Mouse (Mus musculus) lung, adult 10 weeks (tissue): ENCODE measurements around the gene Ttpal. TPM values are rescaled to one million over a fixed set of nuclear protein-coding genes. Genes with fewer than 3 reads are reported as not detected.

Experiments used
- polyA plus RNA-seq: library from polyadenylated mRNA; stranded (reverse); fragments of 350-450 nt; fragmentation: Illumina TruSeq; extraction: RNeasy Lipid Tissue Mini Kit (QIAGEN cat#74804); gene quantifications from one replicate; pipeline ENCODE4 v1.2.3, GENCODE M21; 2014; ENCODE audit warnings: low read depth, low replicate concordance; ENCODE audit not compliant: insufficient read depth

Ttpal gene
- polyA plus RNA-seq, result 9.4 TPM

DNA sequence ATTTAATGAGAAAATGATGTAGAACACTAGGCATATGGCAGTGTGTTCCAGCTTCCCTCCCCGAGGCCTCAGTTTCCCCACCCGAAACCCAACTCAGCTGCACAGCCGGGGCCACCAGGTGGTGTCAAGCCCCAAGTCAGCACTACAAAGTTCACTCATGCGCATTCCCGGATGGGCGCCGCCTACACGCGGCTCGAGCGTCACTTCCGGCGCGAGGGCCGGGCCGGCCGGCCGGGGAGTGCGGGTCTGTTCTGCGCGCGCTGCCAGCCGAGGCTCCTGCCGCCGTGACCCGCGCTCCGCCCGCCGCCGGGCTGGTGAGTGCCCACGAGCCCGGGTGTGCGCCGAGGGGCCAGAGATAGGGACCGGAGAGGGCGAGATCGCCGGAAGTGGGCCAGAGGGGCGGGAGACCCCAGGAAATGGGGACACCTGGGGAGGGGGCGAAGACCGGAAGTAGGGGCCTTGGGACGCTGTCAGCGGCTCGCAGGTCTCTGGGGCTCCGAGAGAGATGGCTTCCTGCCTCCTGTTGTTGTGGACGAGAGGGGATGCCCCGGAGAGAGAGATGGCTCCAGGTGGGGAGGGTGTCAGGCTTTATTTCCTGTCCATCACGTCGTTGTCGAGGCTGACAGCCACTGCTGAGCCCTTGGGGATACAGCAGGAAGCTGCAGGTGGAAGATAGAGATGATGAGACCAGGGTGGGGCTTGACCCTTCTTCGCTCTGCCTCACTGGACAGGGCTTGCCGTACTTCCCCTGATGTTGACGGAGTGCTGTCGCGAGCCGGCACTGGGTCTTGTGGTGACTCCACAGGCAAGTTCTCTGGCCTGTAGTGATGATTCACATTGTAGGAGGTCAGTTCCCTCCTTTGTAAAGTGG, at the start of gene Ttpal:
Ttpal (plus strand) TSS at position 214 of the 871 bp plus-strand sequence.

DNA sequence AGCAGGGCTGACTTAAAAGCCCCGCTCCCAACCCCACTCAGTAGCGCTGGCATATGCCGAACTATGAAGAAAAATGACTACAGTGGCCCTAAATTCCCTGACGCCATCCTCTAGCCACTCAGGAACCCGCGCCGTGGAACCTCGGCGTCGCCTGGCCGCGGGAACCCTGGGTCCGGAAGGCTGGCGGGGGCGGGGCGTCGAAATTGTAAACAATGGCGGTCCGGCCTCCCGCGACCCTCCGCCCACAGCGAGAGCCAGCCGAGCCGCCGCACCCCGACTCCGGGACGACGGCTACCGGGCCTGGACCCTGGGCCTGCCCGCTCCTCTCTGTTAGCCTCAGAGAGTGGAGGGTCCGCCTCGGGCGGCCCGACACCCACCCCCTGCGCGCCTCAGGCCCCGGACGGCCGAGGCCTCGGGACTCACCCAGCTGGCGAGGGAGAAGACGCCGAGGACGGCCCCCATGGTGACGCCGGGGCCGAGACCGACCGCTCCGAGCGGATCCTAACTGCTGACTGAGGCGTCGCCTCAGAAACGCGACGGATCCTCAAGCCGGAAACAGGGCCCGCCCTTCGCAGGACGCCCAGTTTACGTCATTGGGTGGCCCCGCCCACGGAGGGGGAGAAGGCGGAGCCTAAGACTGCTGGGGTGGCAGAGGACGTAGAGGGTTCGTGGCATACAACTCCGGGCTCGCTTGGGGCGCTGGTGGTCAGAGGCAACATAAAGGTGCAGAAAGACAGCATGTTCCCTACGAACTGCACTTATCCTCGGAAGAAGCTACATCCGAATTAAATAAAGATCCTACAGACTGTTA, 42.7 kb downstream of the Ttpal start, which contains the start of gene Serinc3:
Serinc3 (minus strand) TSS at position 557 of the 811 bp plus-strand sequence.

DNA sequence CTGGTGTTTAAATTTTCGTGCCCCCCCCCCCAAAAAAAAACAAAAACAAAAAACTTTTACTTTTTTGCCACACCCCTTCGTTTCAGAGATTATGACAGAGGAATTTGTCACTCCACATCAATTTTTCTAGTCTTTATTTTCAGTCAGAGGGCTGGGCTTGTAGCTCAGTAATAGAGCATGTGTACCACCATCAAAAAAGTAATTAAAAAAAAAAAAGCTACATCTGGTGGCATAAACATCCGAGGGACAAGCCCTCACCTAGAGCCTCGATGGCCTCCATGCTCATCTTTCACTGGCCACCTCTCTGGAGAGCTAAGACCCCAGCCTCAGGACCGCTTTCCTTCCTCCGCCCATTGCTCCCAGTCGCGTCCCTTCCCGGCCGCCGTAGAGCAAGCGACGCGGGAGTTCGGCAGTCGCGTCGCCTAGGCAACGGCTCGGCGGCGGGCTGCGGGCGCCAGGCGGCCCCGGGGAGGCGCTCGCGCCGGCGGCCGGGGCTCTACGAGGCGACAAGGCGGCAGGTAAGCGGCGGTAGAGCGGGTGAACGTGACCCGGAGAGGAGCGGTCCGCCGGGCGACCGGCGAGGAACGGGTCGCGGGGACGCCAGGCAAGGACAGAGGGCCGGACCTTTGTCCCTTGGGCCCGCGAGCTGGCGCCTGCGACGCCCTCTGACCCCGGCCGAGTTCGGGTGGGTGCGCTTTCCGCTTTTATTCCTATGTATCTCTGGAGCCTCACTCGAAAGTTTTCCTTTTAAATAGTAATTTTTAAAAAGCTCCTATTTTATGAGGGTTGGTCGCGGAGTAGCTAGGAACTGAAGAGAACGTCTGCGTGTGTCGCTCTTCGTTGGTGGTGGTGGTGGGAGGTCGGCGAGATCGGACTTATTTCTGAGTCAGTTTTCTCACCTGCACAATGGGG, 56.1 kb downstream of the Ttpal start, which contains the start of gene Pkig:
Pkig (plus strand) TSS at position 412 of the 912 bp plus-strand sequence.

Other genes with a start within 250 kb of the Ttpal start
- gene Jph2, start 204.3 kb upstream of the Ttpal start, polyA plus RNA-seq, result 13.1 TPM
- 33.8 TPM for gene Oser1, start 177.6 kb upstream of the Ttpal start, polyA plus RNA-seq
- gene Gdap1l1, start 163.8 kb upstream of the Ttpal start, polyA plus RNA-seq, result not detected
- gene Fitm2, start 129.7 kb upstream of the Ttpal start, polyA plus RNA-seq, result 14.0 TPM
- gene R3hdml, start 110.0 kb upstream of the Ttpal start, polyA plus RNA-seq, result not detected
- gene Hnf4a, start 95.5 kb upstream of the Ttpal start, polyA plus RNA-seq, result not detected
- gene Serinc3, start 42.8 kb downstream of the Ttpal start, polyA plus RNA-seq, result 365 TPM
- 80.5 TPM for gene Pkig, start 56.1 kb downstream of the Ttpal start, polyA plus RNA-seq
- 3.5 TPM for gene Ada, start 147.9 kb downstream of the Ttpal start, polyA plus RNA-seq
- 44.0 TPM for gene Ccn5, start 218.5 kb downstream of the Ttpal start, polyA plus RNA-seq